Mouse (Mus musculus) midbrain, embryonic 13.5 days (tissue): Measurements from ENCODE around the gene E4f1. TPM values are rescaled to one million over a fixed set of nuclear protein-coding genes. Genes with fewer than 3 reads are reported as not detected.

Experiments
- polyA plus RNA-seq: library from polyadenylated mRNA; unstranded; fragments of >200 nt; fragmentation: Nextera tagmentation; extraction: Ambion mirVana; gene quantifications from 2 replicates; pipeline ENCODE4 v1.2.1, GENCODE M21; 2015

The E4f1 gene
- polyA plus RNA-seq, 1 experiment from 2014 or later: 45.1 TPM

Other genes with a start within 250 kb of the E4f1 start
- 13.9 and 14.4 TPM in 2 replicates for gene Tedc2, start 249.5 kb downstream of the E4f1 start, polyA plus RNA-seq
- 30.9 and 32.9 TPM in 2 replicates for gene Ccnf, start 218.8 kb downstream of the E4f1 start, polyA plus RNA-seq
- 0.12 and 0.14 TPM in 2 replicates for gene Abca17, start 119.2 kb downstream of the E4f1 start, polyA plus RNA-seq
- 22.7 and 23.9 TPM in 2 replicates for gene Abca3, start 118.4 kb downstream of the E4f1 start, polyA plus RNA-seq
- 370 and 374 TPM in 2 replicates for gene Rnps1, start 55.7 kb downstream of the E4f1 start, polyA plus RNA-seq
- gene Eci1, start 43.7 kb downstream of the E4f1 start, polyA plus RNA-seq: 45.5 and 45.9 TPM in 2 replicates
- gene Dnase1l2, start 27.2 kb downstream of the E4f1 start, polyA plus RNA-seq: 6.8 and 6.9 TPM in 2 replicates
- 48.3 and 54.9 TPM in 2 replicates for gene Pgp, start 79 bp upstream of the E4f1 start, polyA plus RNA-seq
- not detected in 2 replicates for gene Bricd5, start 3.6 kb upstream of the E4f1 start, polyA plus RNA-seq
- gene Mlst8, start 8.8 kb upstream of the E4f1 start, polyA plus RNA-seq: 38.6 and 41.4 TPM in 2 replicates
- 24.7 and 29.1 TPM in 2 replicates for gene Caskin1, start 18.3 kb upstream of the E4f1 start, polyA plus RNA-seq
- 97.3 and 106 TPM in 2 replicates for gene Traf7, start 57.6 kb upstream of the E4f1 start, polyA plus RNA-seq
- gene Rab26, start 63.9 kb upstream of the E4f1 start, polyA plus RNA-seq: 2.9 TPM in 2 replicates
- gene Pkd1, start 79.5 kb upstream of the E4f1 start, polyA plus RNA-seq: 17.7 and 19.4 TPM in 2 replicates
- gene Tsc2, start 162.3 kb upstream of the E4f1 start, polyA plus RNA-seq: 73.1 and 74.1 TPM in 2 replicates
- 10.0 and 10.8 TPM in 2 replicates for gene Nthl1, start 162.4 kb upstream of the E4f1 start, polyA plus RNA-seq
- 21.3 and 23.5 TPM in 2 replicates for gene Slc9a3r2, start 180.0 kb upstream of the E4f1 start, polyA plus RNA-seq
- not detected in 2 replicates for gene Npw, start 188.1 kb upstream of the E4f1 start, polyA plus RNA-seq
- gene Zfp598, start 199.4 kb upstream of the E4f1 start, polyA plus RNA-seq: 15.0 and 18.6 TPM in 2 replicates
- 95.0 and 98.1 TPM in 2 replicates for gene Syngr3, start 219.6 kb upstream of the E4f1 start, polyA plus RNA-seq
- gene Gfer, start 225.8 kb upstream of the E4f1 start, polyA plus RNA-seq: 36.7 and 39.9 TPM in 2 replicates
- 1.7 and 2.2 TPM in 2 replicates for gene Noxo1, start 225.9 kb upstream of the E4f1 start, polyA plus RNA-seq
- 81.4 and 84.3 TPM in 2 replicates for gene Tbl3, start 237.3 kb upstream of the E4f1 start, polyA plus RNA-seq
- not detected in 2 replicates for gene Rnf151, start 247.8 kb upstream of the E4f1 start, polyA plus RNA-seq
- gene Rps2, start 247.8 kb upstream of the E4f1 start, polyA plus RNA-seq: 770 and 771 TPM in 2 replicates